Mouse (Mus musculus): Measurements from ENCODE around the gene Gapdh. TPM values are rescaled to one million over a fixed set of nuclear protein-coding genes. Genes with fewer than 3 reads are reported as not detected.
"Not testable (repeated sequence)": the region's sequence is repeated elsewhere in the genome, so short reads cannot be mapped to it uniquely, and the experiment has no call there.

The Gapdh gene
- total RNA-seq, 4 experiments from 2014 or later: 2,500 to 2,996 (median 2,728) TPM

DNA sequence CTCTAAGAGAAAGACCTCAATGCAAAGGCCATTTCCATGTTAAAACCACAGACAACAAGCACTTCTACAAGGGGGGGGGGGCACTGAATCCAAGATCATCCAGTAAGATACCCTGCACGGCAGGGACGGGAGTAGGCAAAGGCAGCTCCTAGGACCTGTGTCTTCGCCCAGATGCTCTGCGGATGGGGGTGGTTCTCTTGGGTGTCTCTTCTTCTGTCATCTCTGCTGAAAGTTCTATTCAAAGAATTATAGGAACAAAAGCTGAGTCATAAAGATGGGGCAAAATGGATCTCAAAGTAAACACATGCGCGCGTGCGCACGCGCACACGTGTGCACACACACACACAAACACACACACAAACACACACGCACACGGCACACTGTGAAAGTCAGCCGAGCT, 1.8 kb upstream of the Gapdh start:
- no peak for DNase-seq (ENCODE audit: low spot score in 2 of 2)

DNA sequence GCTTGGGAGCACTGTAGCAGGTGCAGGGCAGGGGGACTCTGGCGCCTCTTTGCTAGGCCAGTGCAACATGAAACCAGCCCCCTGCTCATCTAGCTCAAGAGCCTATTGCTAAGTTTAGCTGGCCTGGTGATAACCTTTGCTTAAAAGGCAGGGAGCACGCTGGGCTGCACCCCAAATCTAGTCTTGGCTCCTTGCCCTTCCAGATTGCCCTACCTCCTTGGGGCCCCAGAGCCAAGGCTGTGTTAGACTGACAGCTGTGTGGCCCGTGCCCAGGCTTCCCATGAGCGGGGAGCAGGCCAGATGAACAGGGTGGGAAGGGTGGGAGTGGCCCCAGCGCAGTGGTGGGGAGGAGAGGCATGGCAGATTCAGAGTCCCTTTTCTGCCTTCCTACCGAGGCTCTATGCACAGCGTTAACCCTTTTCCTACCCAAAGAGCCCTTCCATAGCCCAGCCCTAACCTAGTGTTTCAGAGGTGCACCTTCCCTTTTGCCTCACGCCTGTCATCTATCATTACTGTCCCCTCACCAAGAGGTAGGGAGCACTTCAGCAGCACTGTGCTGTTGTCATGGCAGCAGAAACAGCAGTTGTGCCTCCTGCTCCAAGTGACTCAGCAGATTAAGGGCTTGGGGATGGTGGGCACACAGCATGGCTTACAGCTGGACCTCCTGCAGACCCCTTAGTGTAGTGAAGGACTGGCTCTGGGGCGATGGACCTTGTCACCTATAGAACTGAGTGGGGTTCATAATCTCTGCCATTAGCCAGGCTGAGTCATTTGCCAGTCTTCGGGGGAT, 789 bp upstream of the Gapdh start:
- DNase-seq (ENCODE audit: low spot score in 2 of 2): no peak

- peak; percentile 97 to 98 for DNase-seq (ENCODE audit: low spot score in 2 of 2)
Measured at GRCm38 (mm10) chr6:125165328-125165891, 857 bp downstream of the Gapdh start.

DNA sequence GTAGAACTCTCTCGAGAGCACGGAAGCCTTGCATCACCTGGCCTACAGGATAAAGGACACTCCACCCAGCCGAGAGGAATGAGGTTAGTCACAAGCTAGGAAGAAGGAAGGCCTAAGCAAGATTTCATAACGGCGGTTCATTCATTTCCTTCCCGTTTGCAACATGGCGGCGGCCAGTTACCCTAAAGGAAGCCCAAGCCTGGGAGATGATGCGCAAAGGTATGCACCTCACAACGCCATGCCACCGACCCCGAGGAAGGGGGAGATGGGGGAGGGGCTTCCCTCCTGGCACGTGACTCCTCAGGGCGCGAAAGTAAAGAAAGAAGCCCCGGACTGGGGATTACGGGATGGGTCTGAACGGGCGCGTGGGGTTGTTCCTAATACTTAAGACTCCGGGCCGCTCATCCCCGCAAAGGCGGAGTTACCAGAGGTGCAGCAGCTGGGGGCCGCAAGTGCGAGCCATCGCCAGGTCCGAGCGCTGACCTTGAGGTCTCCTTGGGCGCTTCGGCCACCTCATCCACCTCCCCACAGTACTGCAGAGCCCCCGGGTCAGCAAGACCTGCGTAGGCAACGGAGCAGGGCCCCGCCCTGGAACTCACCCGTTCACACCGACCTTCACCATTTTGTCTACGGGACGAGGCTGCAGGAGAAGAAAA, 1.5 kb downstream of the Gapdh start:
- DNase-seq (ENCODE audit: low spot score in 2 of 2): no peak

- peak in 1 of 2 experiments; percentile 79 for DNase-seq (ENCODE audit: low spot score in 2 of 2)
Measured at GRCm38 (mm10) chr6:125163801-125164657, 2.2 kb downstream of the Gapdh start.

GRCm38 (mm10) chr6:125162615-125163305, 3.5 kb downstream of the Gapdh start:
- not testable (repeated sequence) for DNase-seq (ENCODE audit: low spot score in 2 of 2)

GRCm38 (mm10) chr6:125161971-125162370, 4.3 kb downstream of the Gapdh start:
- DNase-seq (ENCODE audit: low spot score in 2 of 2): peak in 1 of 2 experiments; percentile 69

- DNase-seq (ENCODE audit: low spot score in 2 of 2): peak in 1 of 2 experiments; percentile 55
Measured at GRCm38 (mm10) chr6:125160854-125161760, 5.2 kb downstream of the Gapdh start.

GRCm38 (mm10) chr6:125160558-125160853, 5.8 kb downstream of the Gapdh start:
- no peak for DNase-seq (ENCODE audit: low spot score in 2 of 2)

DNA sequence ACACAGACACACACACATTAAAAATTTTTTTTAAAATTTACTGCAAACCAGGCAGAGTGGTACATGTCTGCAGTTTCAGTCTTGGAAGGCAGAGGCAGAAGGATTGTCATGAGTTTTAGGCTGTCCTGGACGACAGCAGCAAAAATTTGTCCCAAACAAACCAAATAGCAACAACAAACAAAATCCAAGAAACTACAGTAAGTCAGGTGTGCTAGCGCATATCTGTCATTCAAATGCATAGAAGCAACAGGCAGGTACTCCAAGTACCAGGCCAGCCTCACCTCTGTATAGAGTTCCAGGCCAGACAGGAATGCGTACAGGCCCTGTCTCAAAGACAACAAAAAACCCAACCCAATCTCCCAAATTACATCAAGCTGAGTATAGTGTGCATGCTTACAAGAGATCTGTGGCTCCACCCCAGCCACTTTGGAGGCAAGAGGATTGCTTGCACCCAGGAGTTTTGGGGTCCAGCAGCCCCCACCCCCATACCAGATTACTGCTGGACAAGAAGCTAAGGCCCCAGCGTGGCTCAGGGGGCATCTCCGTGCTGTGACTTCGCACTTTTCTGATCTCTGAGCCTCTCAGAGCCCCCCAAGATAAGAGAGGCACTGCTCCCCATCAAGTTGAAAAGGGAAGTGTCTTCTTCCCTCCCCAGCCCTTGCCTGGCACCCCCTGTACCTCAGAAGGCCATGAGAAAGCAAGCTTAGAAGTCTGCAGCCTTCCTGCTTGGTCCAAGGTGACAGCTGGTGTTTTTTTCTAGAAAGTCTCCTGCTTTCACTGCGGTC, 6.3 kb downstream of the Gapdh start:
- no peak for DNase-seq (ENCODE audit: low spot score in 2 of 2)

GRCm38 (mm10) chr6:125158944-125159492, 7.2 kb downstream of the Gapdh start:
- DNase-seq (ENCODE audit: low spot score in 2 of 2): no peak

DNA sequence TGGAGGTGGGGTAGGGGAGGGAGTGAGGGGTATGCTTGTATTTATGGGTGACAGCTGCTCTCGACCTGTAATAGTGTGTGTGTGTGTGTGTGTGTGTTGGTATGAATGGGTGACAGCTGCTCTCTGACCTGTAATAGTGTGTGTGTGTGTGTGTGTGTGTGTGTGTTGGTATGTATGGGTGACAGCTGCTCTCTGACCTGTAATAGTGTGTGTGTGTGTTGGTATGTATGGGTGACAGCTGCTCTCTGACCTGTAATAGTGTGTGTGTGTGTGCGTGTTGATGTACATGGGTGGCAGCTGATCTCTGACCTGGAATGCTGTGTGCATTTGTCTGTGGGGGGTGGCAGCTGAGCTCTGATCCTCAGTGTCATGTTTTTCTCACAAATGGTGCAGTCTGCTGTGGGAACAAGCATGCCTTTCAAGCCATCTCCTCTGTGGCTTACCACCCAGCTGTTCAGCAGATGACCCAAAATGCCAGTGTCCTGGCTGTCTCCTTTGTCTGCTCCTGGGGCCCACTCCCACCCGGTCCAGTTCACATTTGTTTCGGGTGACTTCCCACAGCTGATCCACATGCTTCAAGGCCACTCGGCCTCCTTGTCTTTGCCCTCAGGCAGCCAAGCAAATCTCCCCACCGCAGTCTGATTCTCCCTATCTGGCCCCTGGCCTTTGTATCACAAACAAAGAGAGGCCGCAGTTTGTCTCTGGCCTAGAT, 9.2 kb downstream of the Gapdh start:
- no peak for DNase-seq (ENCODE audit: low spot score in 2 of 2)

GRCm38 (mm10) chr6:125156491-125156890, 9.8 kb downstream of the Gapdh start:
- DNase-seq (ENCODE audit: low spot score in 2 of 2): no peak

DNA sequence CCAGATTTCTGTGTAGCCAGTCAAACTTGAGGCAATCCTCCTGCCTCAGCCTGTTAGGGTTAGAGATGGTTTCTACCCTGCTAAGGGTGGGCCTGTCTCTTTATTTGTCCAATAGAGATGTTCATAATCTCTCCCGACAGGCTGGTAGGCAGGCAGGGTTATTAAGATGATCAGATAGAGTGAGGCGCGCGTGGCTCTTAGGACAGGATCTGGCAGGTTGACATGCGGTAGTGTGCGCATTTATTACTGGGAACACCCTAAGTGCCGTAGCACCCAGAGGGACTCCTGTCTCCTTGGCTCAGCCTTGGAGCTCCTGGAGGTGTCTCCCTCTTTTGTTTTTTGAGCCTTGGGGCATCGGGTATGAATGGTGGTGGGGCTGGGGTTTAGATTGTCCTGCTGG, 11.0 kb downstream of the Gapdh start:
- DNase-seq (ENCODE audit: low spot score in 2 of 2): no peak

DNA sequence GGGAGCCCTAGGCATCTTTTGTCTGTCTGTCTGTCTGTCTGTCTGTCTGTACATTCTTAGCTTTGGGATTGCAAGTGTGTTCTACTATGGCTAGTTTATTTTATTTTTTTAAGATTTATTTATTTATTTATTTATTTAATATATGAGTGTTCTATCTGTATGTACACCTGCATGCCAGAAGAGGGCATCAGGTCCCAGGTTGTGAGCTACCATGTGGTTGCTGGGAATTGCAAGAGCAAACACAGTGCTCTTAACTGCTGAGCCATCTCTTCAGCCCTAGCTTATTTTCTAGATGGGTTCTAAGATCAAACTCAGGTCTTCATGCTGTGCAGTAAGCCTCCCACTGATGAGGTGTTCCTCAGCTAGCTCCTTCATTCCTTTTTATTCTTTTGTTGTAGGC, 11.7 kb downstream of the Gapdh start:
- DNase-seq (ENCODE audit: low spot score in 2 of 2): no peak

GRCm38 (mm10) chr6:125153682-125154081, 12.6 kb downstream of the Gapdh start:
- DNase-seq (ENCODE audit: low spot score in 2 of 2): no peak

DNA sequence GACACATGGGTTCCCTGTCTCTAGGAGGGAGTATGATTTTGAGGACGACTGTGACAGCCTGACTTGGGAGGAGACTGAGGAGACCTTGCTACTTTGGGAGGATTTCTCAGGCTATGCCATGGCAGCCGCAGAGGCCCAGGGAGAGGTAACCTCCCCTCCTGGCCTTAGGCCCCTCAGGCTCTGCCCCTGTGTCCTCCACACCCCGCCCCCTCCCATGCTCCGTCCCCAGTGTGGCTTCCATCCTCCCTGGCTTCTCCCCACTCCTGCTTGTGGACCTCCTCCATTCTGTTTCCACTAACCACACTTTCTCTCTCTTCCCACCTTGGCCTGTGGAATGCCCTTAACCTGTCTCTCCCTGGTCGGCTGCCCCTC, 13.3 kb downstream of the Gapdh start:
- DNase-seq (ENCODE audit: low spot score in 2 of 2): no peak

DNA sequence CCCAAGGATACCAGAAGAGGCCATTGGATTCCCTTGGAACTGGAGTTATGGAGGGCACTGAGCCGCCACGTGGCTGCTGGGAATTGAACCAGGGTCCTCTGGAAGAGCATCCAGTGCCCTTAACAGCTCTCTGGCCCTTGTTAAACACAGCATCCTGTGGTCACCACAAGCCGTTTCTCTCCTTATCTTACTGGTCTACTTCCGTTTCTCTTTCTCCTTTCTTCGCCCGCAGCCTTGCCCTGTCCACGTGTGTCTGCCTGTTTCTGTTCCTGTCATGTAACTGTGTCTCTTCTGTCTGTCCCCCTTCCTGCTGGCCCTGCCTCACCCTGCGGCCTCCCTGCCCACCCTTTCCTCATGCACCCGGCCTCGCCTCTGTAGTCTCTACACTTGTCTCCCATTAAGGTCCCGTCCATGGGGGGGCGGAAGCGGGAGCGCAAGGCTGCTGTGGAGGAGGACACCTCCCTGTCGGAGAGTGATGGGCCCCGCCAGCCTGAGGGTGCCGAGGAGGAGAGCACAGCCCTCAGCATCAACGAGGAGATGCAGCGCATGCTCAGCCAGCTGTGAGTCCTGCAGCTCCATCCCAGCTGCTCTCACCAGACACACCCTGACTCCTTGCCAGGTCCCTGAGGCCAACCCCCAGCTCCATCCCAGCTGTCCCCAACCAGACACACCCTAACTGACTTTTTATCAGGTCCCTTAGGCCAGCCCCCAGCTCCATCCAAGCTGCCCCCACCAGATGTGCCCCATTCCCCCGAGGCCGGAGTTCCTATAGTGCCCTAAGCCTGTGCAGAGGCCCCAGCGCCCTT, 13.9 kb downstream of the Gapdh start:
- no peak for DNase-seq (ENCODE audit: low spot score in 2 of 2)
